Mouse (Mus musculus) hindbrain, postnatal 0 days (tissue): ENCODE results near the gene Gm42674. TPM values are rescaled to one million over a fixed set of nuclear protein-coding genes. Genes with fewer than 3 reads are reported as not detected.

Experiments
- ATAC-seq: fragments of 200-750 bp; cut with Nextera tagmentation; 2 replicates; pipeline ENCODE4 v1.8.0; 2017; ENCODE audit warnings: mild to moderate bottlenecking, moderate TSS enrichment, moderate library complexity
- DNase-seq: peaks from one replicate; pipeline ENCODE4 v3.0.0-alpha.2; 2015; ENCODE audit warnings: low spot score
- H3K27ac ChIP-seq: fragments of 300-500 bp; sonication (generic); 2 replicates; pipeline ENCODE4 v1.5.1; 2014; ENCODE audit warnings: mild to moderate bottlenecking
- H3K27me3 ChIP-seq: fragments of 300-500 bp; sonication (generic); 2 replicates; pipeline ENCODE4 v1.6.1; 2014; ENCODE audit warnings: low read length, mixed read lengths; ENCODE audit not compliant: insufficient read depth
- H3K36me3 ChIP-seq: fragments of 300-500 bp; sonication (generic); 2 replicates; pipeline ENCODE4 v1.6.1; 2014; ENCODE audit warnings: low read length, mixed read lengths; ENCODE audit not compliant: insufficient read depth
- H3K4me1 ChIP-seq: fragments of 300-500 bp; sonication (generic); 2 replicates; pipeline ENCODE4 v1.6.1; 2014; ENCODE audit warnings: antibody characterized with exemption, low read length, mixed read lengths; ENCODE audit not compliant: insufficient read depth
- H3K4me2 ChIP-seq: fragments of 300-500 bp; sonication (generic); 2 replicates; pipeline ENCODE4 v1.6.1; 2014; ENCODE audit warnings: low read depth, mild to moderate bottlenecking, low read length, moderate library complexity, mixed read lengths
- H3K4me3 ChIP-seq: fragments of 300-500 bp; sonication (generic); 2 replicates; pipeline ENCODE4 v1.5.1; 2014; ENCODE audit warnings: low read length
- H3K9ac ChIP-seq: fragments of 300-500 bp; sonication (generic); replicated peaks from 2 replicates; pipeline ENCODE4 v1.6.1; 2014; ENCODE audit warnings: mild to moderate bottlenecking, low read length, moderate library complexity, mixed read lengths
- H3K9me3 ChIP-seq: fragments of 300-500 bp; sonication (generic); 2 replicates; pipeline ENCODE4 v1.6.1; 2016; ENCODE audit warnings: low read length, mixed read lengths
- CTCF ChIP-seq: IDR thresholded peaks from 2 replicates; pipeline ENCODE4 v1.5.1; 2016; ENCODE audit warnings: antibody characterized with exemption, control low read depth, low read depth
- WGBS: fragments of 180-500 bp; shearing (Covaris S2); extraction: QIAGEN DNeasy Blood & Tissue Kit; methylation state at CpG from one replicate; pipeline ENCODE4 v1.1.7; 2014; 5-methylcytosine and 5-hydroxymethylcytosine counted together
- polyA plus RNA-seq: library from polyadenylated mRNA; unstranded; fragments of >200 nt; fragmentation: Nextera tagmentation; extraction: Ambion mirVana; gene quantifications from 2 replicates; pipeline ENCODE4 v1.2.1, GENCODE M21; 2015
- total RNA-seq: library from RNA; depleted of rRNA; stranded (reverse); fragments of >200 nt; gene quantifications from 2 replicates; pipeline ENCODE4 v1.2.3, GENCODE M21; 2014

The Gm42674 gene
- total and polyA plus RNA-seq, 2 experiments from 2014 or later, result not detected

DNA sequence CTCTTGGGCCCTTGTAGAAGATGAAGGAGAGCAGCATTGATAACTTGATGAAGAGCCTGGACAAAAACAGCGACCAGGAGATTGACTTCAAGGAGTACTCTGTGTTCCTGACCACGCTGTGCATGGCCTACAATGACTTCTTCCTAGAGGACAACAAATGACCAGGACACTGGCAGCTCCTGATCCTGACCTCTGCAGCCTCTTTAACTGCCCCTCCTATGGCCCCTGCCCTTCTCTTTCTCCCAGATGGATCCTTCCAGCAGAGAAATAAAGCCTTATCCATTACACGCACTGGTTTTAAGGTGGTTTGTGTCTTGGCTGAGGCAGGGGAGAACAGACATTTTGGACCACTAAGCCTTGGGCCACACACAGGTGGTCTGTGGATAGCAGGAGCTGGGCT, 9.8 kb downstream of the Gm42674 start:
- H3K36me3 ChIP-seq, result no peaks in the 10 kb centered on the region
- TF ChIP-seq CTCF, result no peak
- no peak overlapping the region for H3K27ac ChIP-seq
- no peak overlapping the region for H3K4me2 ChIP-seq
- 85% methylated on average over 3 of the region's 3 CpGs for WGBS
- no peaks in the 10 kb centered on the region for H3K9me3 ChIP-seq
- no peak overlapping the region for H3K4me3 ChIP-seq
- H3K4me1 ChIP-seq, result 0 out of 2 replicates have a peak, but pooled peaks cover 6% of the 10 kb centered on the region
- H3K9ac ChIP-seq, result no peak overlapping the region
- no peaks in the 10 kb centered on the region for H3K27me3 ChIP-seq
- ATAC-seq (no peak), DNase-seq (no peak)

DNA sequence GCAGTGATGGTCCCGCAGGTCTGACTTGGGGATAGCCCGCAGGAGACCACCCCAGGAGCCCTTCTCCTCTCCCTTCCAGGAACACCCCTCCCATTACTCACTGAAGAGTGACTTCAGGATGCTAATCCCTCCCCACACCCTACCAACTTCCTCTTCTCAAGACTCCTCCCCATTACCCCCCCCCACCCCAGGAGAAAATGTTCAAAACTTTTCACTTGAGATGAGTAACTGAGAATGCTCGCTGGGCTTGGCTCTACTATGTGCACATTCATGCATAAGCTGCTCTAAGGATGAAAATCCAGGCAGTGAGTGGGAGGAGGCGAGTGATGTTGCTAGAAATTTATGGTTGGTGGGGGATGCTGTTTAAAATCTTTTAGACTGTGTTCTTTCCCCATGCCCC, 10.4 kb downstream of the Gm42674 start:
- Histone ChIP-seq H3K27ac (no peak overlapping the region), H3K4me2 (no peak overlapping the region), H3K27me3 (no peaks in the 10 kb centered on the region), H3K4me1 (0 out of 2 replicates have a peak, but pooled peaks cover 6% of the 10 kb centered on the region), H3K4me3 (no peak overlapping the region), H3K9me3 (no peaks in the 10 kb centered on the region), H3K9ac (no peak overlapping the region), H3K36me3 (no peaks in the 10 kb centered on the region)
- ATAC-seq, result no peak
- no peak for DNase-seq
- TF ChIP-seq CTCF, result no peak
- 69% methylated on average over 4 of the region's 4 CpGs for WGBS

DNA sequence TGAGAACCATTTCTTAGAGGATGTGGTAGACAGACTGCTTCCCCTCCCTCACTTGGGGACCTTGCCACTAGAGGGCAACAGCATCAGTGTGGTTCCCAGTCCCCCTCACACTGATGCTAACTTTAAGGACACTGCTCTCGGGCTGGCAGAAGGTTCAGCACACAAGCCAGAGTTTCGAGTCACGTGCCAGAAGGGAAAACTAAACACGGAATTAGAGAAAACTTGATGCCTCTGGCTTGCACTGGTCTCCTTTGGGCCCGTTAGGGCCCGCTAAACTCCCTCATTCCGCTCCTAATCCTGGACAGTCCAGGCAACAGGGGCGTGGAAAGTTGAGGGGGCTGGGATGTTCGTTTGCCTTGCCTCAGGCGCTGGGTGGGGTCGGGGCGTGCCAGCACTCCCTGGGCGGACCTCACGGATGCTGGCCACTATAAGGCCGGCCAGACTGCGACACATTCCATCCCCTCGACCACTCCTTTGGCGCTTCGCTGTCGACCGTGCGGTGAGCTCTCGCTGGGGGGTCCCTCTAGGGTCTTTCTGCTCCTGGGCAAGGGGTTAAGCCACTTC, 11.1 kb downstream of the Gm42674 start, which contains the start of gene S100a6:
S100a6 (plus strand) TSS at position 155 of the 564 bp plus-strand sequence.
- no peaks in the 10 kb centered on the region for H3K9me3 ChIP-seq
- peak within 1 kb of the TSS; percentile 43; the same call in 1 of the 2 replicates for H3K9ac ChIP-seq
- 2% methylated on average over 23 of the region's 23 CpGs for WGBS
- ATAC-seq (peak; percentile 79), DNase-seq (peak; percentile 69)
- H3K27ac ChIP-seq, result no peak within 1 kb of the TSS
- no peaks in the 10 kb centered on the region for H3K36me3 ChIP-seq
- peak; percentile 77 for TF ChIP-seq CTCF
- H3K4me3 ChIP-seq, result peak within 1 kb of the TSS; percentile 36
- H3K4me1 ChIP-seq, result 0 out of 2 replicates have a peak, but pooled peaks cover 6% of the 10 kb centered on the region
- H3K4me2 ChIP-seq, result peak within 1 kb of the TSS; percentile 68
- H3K27me3 ChIP-seq, result no peaks in the 10 kb centered on the region

DNA sequence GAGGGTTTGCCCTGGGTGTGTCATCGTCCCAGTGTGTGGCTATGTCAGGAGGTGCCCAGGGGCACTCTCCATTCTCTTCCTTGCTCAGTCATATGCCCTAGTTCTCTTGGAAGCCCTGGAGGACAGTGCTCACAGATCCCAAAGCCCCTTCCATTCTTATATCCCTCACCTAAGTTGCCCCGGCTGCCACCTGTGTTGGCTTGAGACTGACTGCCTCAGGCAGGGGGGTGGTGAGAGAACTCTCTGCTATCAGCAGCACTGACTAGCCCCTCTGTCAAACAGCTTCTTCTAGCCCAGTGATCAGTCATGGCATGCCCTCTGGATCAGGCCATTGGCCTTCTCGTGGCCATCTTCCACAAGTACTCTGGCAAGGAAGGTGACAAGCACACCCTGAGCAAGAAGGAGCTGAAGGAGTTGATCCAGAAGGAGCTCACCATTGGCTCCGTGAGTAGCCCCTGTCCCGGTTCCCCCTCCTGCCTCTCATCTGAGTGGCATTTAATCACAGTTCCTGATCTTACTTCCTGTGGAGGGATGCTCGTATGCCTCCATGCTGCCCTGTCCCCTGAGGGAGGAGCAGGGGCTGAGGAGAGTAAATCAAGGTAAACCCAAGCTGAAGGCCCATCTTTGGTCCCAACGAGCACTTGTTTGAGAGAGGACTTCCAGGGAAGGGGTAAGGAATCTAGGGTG, 11.9 kb downstream of the Gm42674 start:
- 79% methylated on average over 7 of the region's 7 CpGs for WGBS
- no peak for TF ChIP-seq CTCF
- peak overlapping the region; percentile 36; the same call in 1 of the 2 replicates for H3K4me3 ChIP-seq

DNA sequence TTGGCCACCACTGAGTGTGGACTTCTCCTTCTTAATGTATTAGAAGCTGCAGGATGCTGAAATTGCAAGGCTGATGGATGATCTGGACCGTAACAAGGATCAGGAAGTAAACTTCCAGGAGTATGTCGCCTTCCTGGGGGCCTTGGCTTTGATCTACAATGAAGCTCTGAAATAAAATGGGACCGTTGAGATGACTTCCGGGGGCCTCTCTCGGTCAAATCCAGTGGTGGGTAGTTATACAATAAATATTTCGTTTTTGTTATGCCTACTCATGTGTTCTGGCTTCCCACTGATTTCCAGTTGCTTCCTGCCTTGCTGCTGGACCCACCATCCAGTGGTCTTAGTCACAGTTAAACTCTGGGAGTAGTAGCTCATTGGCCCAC, 12.4 kb downstream of the Gm42674 start:
- Histone ChIP-seq H3K27ac (no peak overlapping the region), H3K27me3 (no peaks in the 10 kb centered on the region), H3K4me2 (no peak overlapping the region), H3K9ac (no peak overlapping the region), H3K4me3 (no peak overlapping the region), H3K4me1 (0 out of 2 replicates have a peak, but pooled peaks cover 6% of the 10 kb centered on the region), H3K36me3 (no peaks in the 10 kb centered on the region), H3K9me3 (no peaks in the 10 kb centered on the region)
- DNase-seq (no peak), ATAC-seq (no peak)
- TF ChIP-seq CTCF, result no peak
- WGBS, result 86% methylated on average over 6 of the region's 6 CpGs

More for the DNA sequence above, 11.9 kb downstream of the Gm42674 start:
- Histone ChIP-seq H3K27ac (no peak overlapping the region), H3K9me3 (no peaks in the 10 kb centered on the region), H3K4me2 (peak overlapping the region; percentile 68), H3K27me3 (no peaks in the 10 kb centered on the region), H3K4me1 (0 out of 2 replicates have a peak, but pooled peaks cover 6% of the 10 kb centered on the region), H3K9ac (no peak overlapping the region), H3K36me3 (no peaks in the 10 kb centered on the region)
- no peak for DNase-seq
- ATAC-seq, result no peak

DNA sequence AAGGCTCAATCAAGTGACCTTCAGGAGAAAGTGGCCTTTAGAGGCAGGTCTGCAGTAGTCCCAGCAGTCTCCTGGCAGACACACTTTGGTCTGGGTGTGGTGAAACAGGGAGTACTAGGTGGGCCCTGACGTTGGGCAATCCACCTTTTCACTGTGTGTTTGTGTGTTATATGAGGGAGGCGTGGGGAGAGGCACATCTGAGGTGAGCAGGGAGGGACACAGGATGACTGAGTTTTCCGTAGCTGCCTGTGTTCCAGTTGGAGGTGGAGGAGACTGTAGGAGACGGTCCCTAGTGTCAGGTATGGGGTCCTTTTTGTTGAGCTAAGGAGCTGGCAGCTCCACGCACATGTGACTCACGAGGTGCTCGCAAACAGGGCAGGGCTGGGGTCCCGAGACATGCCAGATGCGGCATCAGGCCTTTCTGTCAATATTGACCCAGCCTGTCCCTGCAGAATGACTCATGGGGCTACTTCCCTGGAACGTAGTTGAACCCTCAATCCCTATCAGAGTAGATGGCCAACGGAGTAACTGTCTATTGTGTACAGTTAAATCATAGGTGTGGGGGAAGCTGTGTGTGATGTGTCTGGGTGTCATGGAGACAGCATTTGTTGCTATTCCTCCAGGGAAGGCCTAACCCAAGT, 13.0 kb downstream of the Gm42674 start:
- TF ChIP-seq CTCF, result no peak
- WGBS, result 86% methylated on average over 11 of the region's 11 CpGs

More for the DNA sequence above, 13.0 kb downstream of the Gm42674 start:
- DNase-seq, result no peak
- no peak overlapping the region for H3K27ac ChIP-seq
- H3K9me3 ChIP-seq, result no peaks in the 10 kb centered on the region
- no peak overlapping the region for H3K4me2 ChIP-seq
- no peak overlapping the region for H3K9ac ChIP-seq
- no peak overlapping the region for H3K4me3 ChIP-seq
- no peaks in the 10 kb centered on the region for H3K36me3 ChIP-seq
- 0 out of 2 replicates have a peak, but pooled peaks cover 6% of the 10 kb centered on the region for H3K4me1 ChIP-seq
- 0 out of 2 replicates have a peak, but pooled peaks have one; percentile 4 for ATAC-seq
- H3K27me3 ChIP-seq, result no peaks in the 10 kb centered on the region
